Mouse (Mus musculus): ENCODE data around the gene Vmn1r2.
"Not testable (repeated sequence)": the region's sequence is repeated elsewhere in the genome, so short reads cannot be mapped to it uniquely, and the experiment has no call there.

Gene Vmn1r2

GRCm38 (mm10) chr4:3167020-3167419 is at the start of gene Vmn1r2:
Vmn1r2 (plus strand) TSS chr4:3167320.
- DNase-seq (ENCODE audit: low spot score): not testable (repeated sequence)

GRCm38 (mm10) chr4:3147926-3148325 is 19.2 kb upstream of the Vmn1r2 start:
- not testable (repeated sequence) for DNase-seq (ENCODE audit: low spot score)

- DNase-seq (ENCODE audit: low spot score): not testable (repeated sequence)
Measured at GRCm38 (mm10) chr4:3153320-3153719, 13.8 kb upstream of the Vmn1r2 start.

DNA sequence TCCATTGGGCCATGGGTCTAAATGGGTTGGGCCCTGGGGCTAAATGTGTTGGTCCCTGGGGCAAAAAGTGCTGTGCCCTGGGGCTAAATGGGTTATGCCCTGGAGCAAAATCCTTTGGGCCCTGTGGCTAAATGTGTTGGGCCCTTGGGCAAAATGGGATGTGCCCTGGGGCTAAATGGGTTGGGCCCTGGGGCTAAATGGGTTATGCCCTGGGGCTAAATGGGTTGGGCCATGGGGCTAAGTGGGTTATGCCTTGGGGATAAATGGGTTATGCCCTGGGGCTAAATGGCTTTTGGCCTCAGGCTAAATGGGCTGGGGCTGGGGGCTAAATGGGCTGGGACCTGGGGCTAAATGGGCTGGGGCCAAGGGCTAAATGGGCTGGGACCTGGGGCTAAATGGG is 2.7 kb upstream of the Vmn1r2 start:
- DNase-seq (ENCODE audit: low spot score): not testable (repeated sequence)

DNA sequence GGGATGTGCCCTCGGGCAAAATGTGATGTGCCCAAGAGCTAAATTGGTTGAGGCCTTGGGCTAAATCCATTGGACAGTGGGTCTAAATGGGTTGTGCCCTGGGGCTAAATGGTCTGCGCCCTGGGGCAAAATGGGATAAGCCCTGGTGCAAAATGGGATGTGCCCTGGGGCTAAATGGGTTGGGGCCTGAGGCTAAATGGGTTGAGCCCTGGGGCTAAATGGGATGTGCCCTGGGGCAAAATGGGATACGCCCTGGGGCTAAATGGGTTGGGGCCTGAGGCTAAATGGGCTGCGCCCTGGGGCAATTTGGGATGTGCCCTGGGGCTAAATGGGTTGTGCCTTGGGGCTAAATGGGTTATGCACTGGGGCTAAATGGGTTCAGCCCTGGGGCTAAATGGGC is 2.1 kb upstream of the Vmn1r2 start:
- DNase-seq (ENCODE audit: low spot score): peak; percentile 26

GRCm38 (mm10) chr4:3174586-3174985 is 7.5 kb downstream of the Vmn1r2 start:
- DNase-seq (ENCODE audit: low spot score): not testable (repeated sequence)

DNA sequence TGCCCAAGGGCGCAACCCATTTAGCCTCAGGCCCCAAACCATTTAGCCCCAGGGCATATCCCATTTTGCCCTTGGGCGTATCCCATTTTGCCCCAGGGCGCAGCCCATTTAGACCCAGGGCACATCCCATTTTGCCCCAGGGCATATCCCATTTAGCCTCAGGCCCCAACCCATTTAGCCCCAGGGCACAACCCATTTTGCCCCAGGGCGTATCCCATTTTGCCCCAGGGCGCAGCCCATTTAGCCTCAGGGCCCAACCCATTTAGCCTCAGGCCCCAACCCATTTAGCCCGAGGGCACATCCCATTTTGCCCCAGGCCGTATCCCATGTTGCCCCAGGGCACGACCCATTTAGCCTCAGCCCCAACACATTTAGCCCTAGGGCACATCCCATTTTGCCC is 8.6 kb downstream of the Vmn1r2 start:
- DNase-seq (ENCODE audit: low spot score): not testable (repeated sequence)

GRCm38 (mm10) chr4:3176195-3176594 is 9.1 kb downstream of the Vmn1r2 start:
- DNase-seq (ENCODE audit: low spot score): not testable (repeated sequence)

GRCm38 (mm10) chr4:3176746-3177490 is 9.8 kb downstream of the Vmn1r2 start:
- not testable (repeated sequence) for DNase-seq (ENCODE audit: low spot score)

GRCm38 (mm10) chr4:3185258-3185657 is 18.1 kb downstream of the Vmn1r2 start, which contains the start of gene Vmn1r3:
Vmn1r3 (minus strand) TSS chr4:3185358.
- DNase-seq (ENCODE audit: low spot score): not testable (repeated sequence)

DNA sequence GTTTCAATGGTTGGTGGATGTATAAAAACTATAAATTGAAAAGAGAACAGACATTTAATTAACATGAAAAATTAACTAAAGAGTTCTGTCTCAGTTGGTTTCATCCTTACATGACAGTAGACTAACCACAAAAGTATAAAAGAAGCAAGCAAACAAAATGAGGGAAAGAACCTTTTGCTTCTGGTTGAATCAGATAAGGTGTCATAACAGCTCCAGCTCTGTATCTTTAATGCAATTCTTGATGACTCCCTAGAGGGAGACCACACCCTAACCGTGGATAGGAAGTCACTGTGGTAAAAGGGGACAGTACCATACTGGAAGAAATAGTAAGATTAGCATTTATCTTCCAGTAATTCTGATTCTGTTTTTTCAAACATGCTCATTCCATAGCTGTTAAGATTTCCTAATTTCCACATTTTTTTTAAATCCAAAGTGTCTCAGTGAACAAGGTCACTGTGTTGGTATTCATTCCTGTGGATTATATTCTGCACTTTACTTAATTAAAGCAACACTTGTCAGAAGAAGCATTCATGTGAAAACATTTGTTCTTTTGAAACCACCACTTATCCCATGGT is 42.6 kb downstream of the Vmn1r2 start:
- DNase-seq (ENCODE audit: low spot score): not testable (repeated sequence)

- not testable (repeated sequence) for DNase-seq (ENCODE audit: low spot score)
Measured at GRCm38 (mm10) chr4:3213349-3213748, 46.2 kb downstream of the Vmn1r2 start.

DNA sequence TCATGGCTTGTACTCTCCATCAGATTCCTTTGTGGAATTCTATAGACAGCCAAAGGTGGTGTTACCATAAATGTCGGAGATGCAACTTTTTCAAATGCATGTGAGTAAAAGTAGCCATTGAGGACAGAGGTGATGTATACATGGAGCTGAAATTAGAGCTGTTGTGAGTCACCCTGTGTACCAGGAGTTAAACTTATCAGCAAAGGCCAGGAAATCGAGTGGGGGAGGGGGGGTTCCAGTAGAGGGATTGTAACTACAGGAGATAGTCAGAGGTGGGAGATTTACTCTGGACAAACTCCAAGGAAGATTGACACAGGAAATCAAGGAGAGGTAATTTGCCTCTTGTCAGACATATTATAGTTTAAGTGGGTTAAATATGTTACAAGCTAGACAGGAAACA is 49.3 kb downstream of the Vmn1r2 start:
- DNase-seq (ENCODE audit: low spot score): not testable (repeated sequence)

Data from urinary bladder, postnatal 25 days (tissue).